In the genomic region with DNA sequence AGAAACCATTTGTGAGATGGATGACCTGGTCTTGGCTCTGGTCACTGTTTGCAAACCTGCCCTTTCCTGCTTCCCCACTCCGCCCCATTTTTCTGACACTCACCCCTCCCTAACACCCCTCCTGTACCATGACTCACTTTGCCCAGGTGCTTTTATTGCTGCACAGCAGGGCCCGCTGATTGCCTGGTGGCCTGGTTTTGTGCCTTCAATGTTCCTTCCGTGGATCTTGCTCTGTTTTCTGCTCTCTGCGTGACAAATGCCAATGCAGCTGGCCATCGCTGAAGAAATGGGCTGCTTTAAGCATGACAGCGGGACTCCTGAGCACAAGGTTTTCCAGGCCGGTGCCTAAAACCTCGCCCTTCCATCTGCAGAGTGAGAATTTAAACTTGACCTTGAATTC, we compare ENCODE assay signal across 13 mouse cellular contexts.
DNase-seq lines count a peak whose midpoint lies in the region; ATAC-seq lines count a peak whose summit lies in the region.
"Had no signal": no experiment of that assay in that cellular context is flagged by ENCODE, and none has a peak within 500 bp of the region (broad histone marks: within the 10 kb centered on the region; RNA-seq: fewer than 3 reads in every experiment).

No protein-coding gene starts in this region.

- no peak overlapping the region for H3K27ac ChIP-seq in intestine, embryonic 16.5 days (ENCODE audit: low read length)
- H3K27ac ChIP-seq: gastrocnemius, adult 2 months had no signal

- H3K4me3 ChIP-seq in intestine, embryonic 16.5 days (ENCODE audit: low read length), result no peak overlapping the region
- H3K4me3 ChIP-seq: erythroblast, embryonic 14.5 days; gastrocnemius, adult 2 months; heart, embryonic 12.5 days had no signal

- peak; percentile 46; the same call in 1 of the 2 replicates for ATAC-seq in intestine, embryonic 16.5 days
- ATAC-seq: hindbrain, embryonic 16.5 days had no signal

- no peaks in the 10 kb centered on the region for H3K27me3 ChIP-seq in intestine, embryonic 16.5 days (replicated peaks; ENCODE audit: control insufficient read depth, insufficient read depth, low read length)
- H3K27me3 ChIP-seq: heart, embryonic 12.5 days had no signal

- peak; percentile 3 for DNase-seq in adrenal gland, adult 2 months
- DNase-seq in adrenal gland, adult 8-10 months, result no peak
- DNase-seq in lung, postnatal 36 days, result peak; percentile 1
- DNase-seq in lung, postnatal 25 days (ENCODE audit: low spot score), result no peak
- DNase-seq in urinary bladder, postnatal 25 days (ENCODE audit: low spot score), result peak; percentile 25
- no peak for DNase-seq in thymus, postnatal 10 days (ENCODE audit: low spot score in 2 of 2)
- DNase-seq in adrenal gland, postnatal 10 days, result no peak

- H3K9me3 ChIP-seq in intestine, embryonic 16.5 days (ENCODE audit: control insufficient read depth, low read length), result no peaks in the 10 kb centered on the region
- H3K9me3 ChIP-seq: heart, embryonic 12.5 days had no signal

- no peaks in the 10 kb centered on the region for H3K36me3 ChIP-seq in intestine, embryonic 16.5 days (ENCODE audit: control insufficient read depth, insufficient read depth, low read length)
- H3K36me3 ChIP-seq: heart, embryonic 12.5 days had no signal

- H3K9ac ChIP-seq in intestine, embryonic 16.5 days (ENCODE audit: low read depth, low read length), result no peak overlapping the region
- H3K9ac ChIP-seq: heart, embryonic 12.5 days had no signal

- no peak overlapping the region for H3K4me2 ChIP-seq in intestine, embryonic 16.5 days (ENCODE audit: low read depth, low read length)
- H3K4me2 ChIP-seq: heart, embryonic 12.5 days; midbrain, embryonic 11.5 days had no signal

- no peaks in the 10 kb centered on the region for H3K4me1 ChIP-seq in intestine, embryonic 16.5 days (ENCODE audit: control insufficient read depth, insufficient read depth, low read length)
- H3K4me1 ChIP-seq: heart, embryonic 12.5 days had no signal

- WGBS in intestine, embryonic 16.5 days, result 52% methylated on average over 8 of the region's 8 CpGs

Comparison
In these comparisons a context has a peak if more than half of its experiments do, and no peak if none do; other contexts are left out.
1. DNase-seq: peak in adrenal gland, adult 2 months (single experiment), lung, postnatal 36 days (single experiment) and urinary bladder, postnatal 25 days (single experiment); none in adrenal gland, adult 8-10 months (single experiment), lung, postnatal 25 days (single experiment), thymus, postnatal 10 days (0 of 2) and adrenal gland, postnatal 10 days (single experiment).